Mouse (Mus musculus) kidney, embryonic 16.5 days (tissue): ENCODE results near the gene Gsdme. TPM values are rescaled to one million over a fixed set of nuclear protein-coding genes. Genes with fewer than 3 reads are reported as not detected.

Experiments
- ATAC-seq: fragments of 200-750 bp; cut with Nextera tagmentation; 2 replicates; pipeline ENCODE4 v1.8.0; 2017; ENCODE audit warnings: moderate TSS enrichment; ENCODE audit not compliant: low FRiP score, low TSS enrichment
- H3K27ac ChIP-seq: fragments of 300-500 bp; sonication (generic); 2 replicates; pipeline ENCODE4 v1.5.1; 2014; ENCODE audit warnings: low read length
- H3K27me3 ChIP-seq: fragments of 300-500 bp; sonication (generic); 2 replicates; pipeline ENCODE4 v1.6.1; 2014; ENCODE audit warnings: low read length, control low read depth, mixed read lengths; ENCODE audit not compliant: insufficient read depth
- H3K36me3 ChIP-seq: fragments of 300-500 bp; sonication (generic); 2 replicates; pipeline ENCODE4 v1.6.1; 2014; ENCODE audit warnings: low read length, control low read depth, mixed read lengths; ENCODE audit not compliant: insufficient read depth
- H3K4me1 ChIP-seq: fragments of 300-500 bp; sonication (generic); 2 replicates; pipeline ENCODE4 v1.6.1; 2014; ENCODE audit warnings: low read length, control low read depth, mixed read lengths; ENCODE audit not compliant: insufficient read depth
- H3K4me2 ChIP-seq: fragments of 300-500 bp; sonication (generic); replicated peaks from 2 replicates; pipeline ENCODE4 v1.6.1; 2014; ENCODE audit warnings: low read depth, low read length
- H3K4me3 ChIP-seq: fragments of 300-500 bp; sonication (generic); 2 replicates; pipeline ENCODE4 v1.5.1; 2014; ENCODE audit warnings: mild to moderate bottlenecking, low read length
- H3K9ac ChIP-seq: fragments of 300-500 bp; sonication (generic); replicated peaks from 2 replicates; pipeline ENCODE4 v1.6.1; 2014; ENCODE audit warnings: low read length
- H3K9me3 ChIP-seq: fragments of 300-500 bp; sonication (generic); 2 replicates; pipeline ENCODE4 v1.6.1; 2016; ENCODE audit warnings: low read length, control low read depth
- WGBS: fragments of 180-500 bp; shearing (Covaris S2); extraction: QIAGEN DNeasy Blood & Tissue Kit; methylation state at CpG from one replicate; pipeline ENCODE4 v1.1.7; 2014; 5-methylcytosine and 5-hydroxymethylcytosine counted together
- polyA plus RNA-seq: library from polyadenylated mRNA; unstranded; fragments of >200 nt; fragmentation: Nextera tagmentation; extraction: Ambion mirVana; gene quantifications from 2 replicates; pipeline ENCODE4 v1.2.1, GENCODE M21; 2015

Gsdme gene
- polyA plus RNA-seq, 1 experiment from 2014 or later = 55.3 TPM

- no peak for ATAC-seq
- H3K36me3 ChIP-seq = no peaks in the 10 kb centered on the region
- no peaks in the 10 kb centered on the region for H3K9me3 ChIP-seq
- no peaks in the 10 kb centered on the region for H3K4me1 ChIP-seq
- H3K4me3 ChIP-seq = no peak overlapping the region
- no peak overlapping the region for H3K27ac ChIP-seq
- 91% methylated on average over 5 of the region's 5 CpGs for WGBS
- no peaks in the 10 kb centered on the region for H3K27me3 ChIP-seq
- H3K4me2 ChIP-seq = no peak overlapping the region
- no peak overlapping the region for H3K9ac ChIP-seq
Measured at GRCm38 (mm10) chr6:50231288-50231687, 32.4 kb downstream of the Gsdme start.

GRCm38 (mm10) chr6:50228180-50228579, 35.5 kb downstream of the Gsdme start:
- Histone ChIP-seq H3K4me1 (no peaks in the 10 kb centered on the region), H3K27me3 (no peaks in the 10 kb centered on the region), H3K27ac (no peak overlapping the region; the same call in 1 of the 2 replicates), H3K36me3 (no peaks in the 10 kb centered on the region), H3K9me3 (no peaks in the 10 kb centered on the region), H3K9ac (no peak overlapping the region), H3K4me3 (no peak overlapping the region), H3K4me2 (no peak overlapping the region)
- ATAC-seq = no peak
- WGBS = 73% methylated on average over 5 of the region's 5 CpGs

GRCm38 (mm10) chr6:50225232-50225631, 38.4 kb downstream of the Gsdme start:
- no peak overlapping the region for H3K4me2 ChIP-seq
- WGBS = 80% methylated on average over 5 of the region's 5 CpGs
- no peaks in the 10 kb centered on the region for H3K27me3 ChIP-seq
- H3K9me3 ChIP-seq = no peaks in the 10 kb centered on the region
- H3K9ac ChIP-seq = no peak overlapping the region
- no peak overlapping the region for H3K27ac ChIP-seq
- H3K36me3 ChIP-seq = no peaks in the 10 kb centered on the region
- ATAC-seq = no peak
- no peak overlapping the region for H3K4me3 ChIP-seq
- no peaks in the 10 kb centered on the region for H3K4me1 ChIP-seq

- no peak overlapping the region for H3K9ac ChIP-seq
- WGBS = 88% methylated on average over 4 of the region's 4 CpGs
- ATAC-seq = no peak
Measured at GRCm38 (mm10) chr6:50223606-50224005, 40.1 kb downstream of the Gsdme start.

GRCm38 (mm10) chr6:50222986-50223385, 40.7 kb downstream of the Gsdme start:
- H3K4me2 ChIP-seq = no peak overlapping the region
- no peak overlapping the region for H3K9ac ChIP-seq
- H3K4me3 ChIP-seq = no peak overlapping the region
- H3K9me3 ChIP-seq = no peaks in the 10 kb centered on the region
- no peaks in the 10 kb centered on the region for H3K4me1 ChIP-seq
- WGBS = 59% methylated on average over 5 of the region's 5 CpGs
- no peak for ATAC-seq
- no peak overlapping the region for H3K27ac ChIP-seq
- H3K36me3 ChIP-seq = no peaks in the 10 kb centered on the region
- no peaks in the 10 kb centered on the region for H3K27me3 ChIP-seq

More at GRCm38 (mm10) chr6:50223606-50224005, 40.1 kb downstream of the Gsdme start:
- H3K4me2 ChIP-seq = no peak overlapping the region
- H3K27me3 ChIP-seq = no peaks in the 10 kb centered on the region
- H3K4me1 ChIP-seq = no peaks in the 10 kb centered on the region
- no peaks in the 10 kb centered on the region for H3K9me3 ChIP-seq
- no peak overlapping the region for H3K27ac ChIP-seq
- H3K4me3 ChIP-seq = no peak overlapping the region
- no peaks in the 10 kb centered on the region for H3K36me3 ChIP-seq

GRCm38 (mm10) chr6:50222351-50222750, 41.3 kb downstream of the Gsdme start:
- no peak overlapping the region for H3K9ac ChIP-seq
- H3K36me3 ChIP-seq = no peaks in the 10 kb centered on the region
- H3K27me3 ChIP-seq = no peaks in the 10 kb centered on the region
- H3K4me2 ChIP-seq = no peak overlapping the region
- 78% methylated on average over 5 of the region's 5 CpGs for WGBS
- H3K27ac ChIP-seq = no peak overlapping the region
- H3K9me3 ChIP-seq = no peaks in the 10 kb centered on the region
- ATAC-seq = no peak
- no peak overlapping the region for H3K4me3 ChIP-seq
- H3K4me1 ChIP-seq = peaks cover under 1% of the 10 kb centered on the region; the same call in 1 of the 2 replicates

GRCm38 (mm10) chr6:50220863-50221262, 42.8 kb downstream of the Gsdme start:
- H3K27me3 ChIP-seq = no peaks in the 10 kb centered on the region
- 61% methylated on average over 6 of the region's 6 CpGs for WGBS
- ATAC-seq = no peak
- H3K4me1 ChIP-seq = peaks cover 8% of the 10 kb centered on the region
- H3K27ac ChIP-seq = no peak overlapping the region
- no peak overlapping the region for H3K9ac ChIP-seq
- no peak overlapping the region for H3K4me3 ChIP-seq
- no peaks in the 10 kb centered on the region for H3K9me3 ChIP-seq
- H3K36me3 ChIP-seq = no peaks in the 10 kb centered on the region
- H3K4me2 ChIP-seq = no peak overlapping the region

GRCm38 (mm10) chr6:50219066-50219465, 44.6 kb downstream of the Gsdme start:
- ATAC-seq = no peak
- H3K4me3 ChIP-seq = no peak overlapping the region
- H3K4me1 ChIP-seq = peaks cover 8% of the 10 kb centered on the region
- H3K4me2 ChIP-seq = no peak overlapping the region
- 82% methylated on average over 6 of the region's 6 CpGs for WGBS
- no peaks in the 10 kb centered on the region for H3K27me3 ChIP-seq
- H3K9me3 ChIP-seq = no peaks in the 10 kb centered on the region
- H3K27ac ChIP-seq = no peak overlapping the region
- 0 out of 2 replicates have a peak, but pooled peaks cover 3% of the 10 kb centered on the region for H3K36me3 ChIP-seq
- H3K9ac ChIP-seq = no peak overlapping the region

GRCm38 (mm10) chr6:50218628-50219027, 45.0 kb downstream of the Gsdme start:
- no peak for ATAC-seq
- H3K4me2 ChIP-seq = no peak overlapping the region
- H3K27ac ChIP-seq = no peak overlapping the region
- no peak overlapping the region for H3K4me3 ChIP-seq
- WGBS = 60% methylated on average over 3 of the region's 3 CpGs
- no peaks in the 10 kb centered on the region for H3K27me3 ChIP-seq
- no peaks in the 10 kb centered on the region for H3K9me3 ChIP-seq
- H3K9ac ChIP-seq = no peak overlapping the region
- H3K4me1 ChIP-seq = peaks cover 8% of the 10 kb centered on the region
- H3K36me3 ChIP-seq = 0 out of 2 replicates have a peak, but pooled peaks cover 3% of the 10 kb centered on the region

GRCm38 (mm10) chr6:50215986-50216385, 47.7 kb downstream of the Gsdme start:
- H3K4me1 ChIP-seq = peaks cover 8% of the 10 kb centered on the region
- no peak overlapping the region for H3K27ac ChIP-seq
- 88% methylated on average over 4 of the region's 4 CpGs for WGBS
- no peak for ATAC-seq
- H3K4me3 ChIP-seq = no peak overlapping the region
- H3K27me3 ChIP-seq = no peaks in the 10 kb centered on the region
- no peak overlapping the region for H3K9ac ChIP-seq
- no peak overlapping the region for H3K4me2 ChIP-seq
- no peaks in the 10 kb centered on the region for H3K9me3 ChIP-seq
- 0 out of 2 replicates have a peak, but pooled peaks cover 3% of the 10 kb centered on the region for H3K36me3 ChIP-seq
